Mouse (Mus musculus) midbrain, embryonic 11.5 days (tissue): Measurements from ENCODE around the gene Gnmt. TPM values are rescaled to one million over a fixed set of nuclear protein-coding genes. Genes with fewer than 3 reads are reported as not detected.
"Not testable (repeated sequence)": the region's sequence is repeated elsewhere in the genome, so short reads cannot be mapped to it uniquely, and the experiment has no call there.

ENCODE experiments used
- ATAC-seq: fragments of 200-750 bp; cut with Nextera tagmentation; 2 replicates; pipeline ENCODE4 v1.8.0; 2017; ENCODE audit warnings: moderate TSS enrichment, moderate library complexity; ENCODE audit not compliant: low FRiP score
- DNase-seq: peaks from one replicate; pipeline ENCODE4 v3.0.0; 2015; ENCODE audit warnings: low spot score; ENCODE audit errors: missing footprints
- H3K27ac ChIP-seq: fragments of 300-500 bp; sonication (generic); 2 replicates; pipeline ENCODE4 v1.5.1; 2014; ENCODE audit warnings: low read depth, low read length
- H3K27me3 ChIP-seq: fragments of 300-500 bp; sonication (generic); 2 replicates; pipeline ENCODE4 v1.6.1; 2014; ENCODE audit warnings: mild to moderate bottlenecking, low read length, moderate library complexity, mixed read lengths; ENCODE audit not compliant: control insufficient read depth, insufficient read depth
- H3K36me3 ChIP-seq: fragments of 300-500 bp; sonication (generic); 2 replicates; pipeline ENCODE4 v1.6.1; 2014; ENCODE audit warnings: mild to moderate bottlenecking, low read length, moderate library complexity, mixed read lengths; ENCODE audit not compliant: control insufficient read depth, insufficient read depth
- H3K4me1 ChIP-seq: fragments of 300-500 bp; sonication (generic); 2 replicates; pipeline ENCODE4 v1.6.1; 2014; ENCODE audit warnings: low read length; ENCODE audit not compliant: control insufficient read depth, insufficient read depth
- H3K4me2 ChIP-seq: fragments of 300-500 bp; sonication (generic); 2 replicates; pipeline ENCODE4 v1.6.1; 2014; ENCODE audit warnings: mild to moderate bottlenecking, moderate library complexity
- H3K4me3 ChIP-seq: fragments of 300-500 bp; sonication (generic); 2 replicates; pipeline ENCODE4 v1.5.1; 2014; ENCODE audit warnings: low read depth, low read length
- H3K9ac ChIP-seq: fragments of 300-500 bp; sonication (generic); 2 replicates; pipeline ENCODE4 v1.6.1; 2014; ENCODE audit warnings: low read length
- H3K9me3 ChIP-seq: fragments of 300-500 bp; sonication (generic); 2 replicates; pipeline ENCODE4 v1.6.1; 2016; ENCODE audit warnings: low read length; ENCODE audit not compliant: control insufficient read depth
- WGBS: fragments of 180-500 bp; shearing (Covaris S2); extraction: QIAGEN DNeasy Blood & Tissue Kit; methylation state at CpG from one replicate; pipeline ENCODE4 v1.1.7; 2014; 5-methylcytosine and 5-hydroxymethylcytosine counted together
- polyA plus RNA-seq: library from polyadenylated mRNA; unstranded; fragments of >200 nt; fragmentation: Nextera tagmentation; extraction: Ambion mirVana; gene quantifications from 2 replicates; pipeline ENCODE4 v1.2.1, GENCODE M21; 2014

Gnmt gene
- polyA plus RNA-seq, 1 experiment from 2014 or later, result 0.82 TPM

DNA sequence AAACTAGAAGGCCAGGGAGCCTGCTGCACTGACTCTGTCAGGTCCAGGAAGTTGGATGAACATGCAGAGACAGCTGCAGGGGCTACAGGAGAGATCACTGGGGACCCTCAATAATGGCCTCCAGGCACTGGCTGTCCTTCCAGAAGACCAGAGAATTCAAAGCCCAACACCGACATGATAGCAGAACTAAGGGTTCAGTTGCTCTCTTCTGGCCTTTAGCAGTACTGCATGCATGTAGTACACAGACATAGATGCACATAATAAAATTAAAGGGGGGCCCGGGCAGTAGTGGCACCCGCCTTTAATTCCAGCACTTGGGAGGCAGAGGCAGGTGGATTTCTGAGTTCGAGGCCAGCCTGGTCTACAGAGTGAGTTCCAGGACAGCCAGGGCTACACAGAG, 42.1 kb upstream of the Gnmt start:
- peaks cover 12% of the 10 kb centered on the region for H3K4me1 ChIP-seq
- H3K9me3 ChIP-seq, result no peaks in the 10 kb centered on the region
- H3K36me3 ChIP-seq, result peaks cover 10% of the 10 kb centered on the region
- 76% methylated on average over 4 of the region's 4 CpGs for WGBS
- no peak overlapping the region for H3K4me3 ChIP-seq
- no peak overlapping the region for H3K9ac ChIP-seq
- ATAC-seq (no peak), DNase-seq (no peak)
- no peak overlapping the region for H3K4me2 ChIP-seq
- H3K27me3 ChIP-seq, result no peaks in the 10 kb centered on the region
- no peak overlapping the region for H3K27ac ChIP-seq

DNA sequence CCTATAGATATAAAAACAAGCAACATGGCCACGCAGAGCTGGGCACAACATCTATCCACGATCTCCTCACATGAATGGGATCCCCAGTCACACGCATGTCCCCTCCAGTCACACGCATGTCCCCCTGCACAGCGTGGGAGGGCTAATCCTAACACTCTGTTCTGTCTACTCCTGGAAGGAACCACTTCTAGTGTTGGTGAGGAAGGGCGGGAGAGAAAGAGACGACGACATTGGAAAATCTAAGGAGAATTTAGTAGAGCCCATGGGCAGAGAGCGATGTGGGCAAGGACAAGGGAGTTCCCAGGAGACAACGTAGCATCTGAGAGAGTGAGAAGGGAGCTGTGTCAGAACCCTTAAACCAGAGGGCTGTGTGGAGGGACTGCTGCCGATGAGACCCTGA, 41.6 kb upstream of the Gnmt start:
- H3K4me3 ChIP-seq, result no peak overlapping the region
- DNase-seq (peak; percentile 57), ATAC-seq (no peak)
- H3K36me3 ChIP-seq, result peaks cover 6% of the 10 kb centered on the region; the same call in 1 of the 2 replicates
- H3K9ac ChIP-seq, result no peak overlapping the region
- no peak overlapping the region for H3K4me2 ChIP-seq
- H3K27me3 ChIP-seq, result no peaks in the 10 kb centered on the region
- H3K9me3 ChIP-seq, result no peaks in the 10 kb centered on the region
- no peak overlapping the region for H3K27ac ChIP-seq
- 93% methylated on average over 11 of the region's 11 CpGs for WGBS
- peaks cover 12% of the 10 kb centered on the region for H3K4me1 ChIP-seq

DNA sequence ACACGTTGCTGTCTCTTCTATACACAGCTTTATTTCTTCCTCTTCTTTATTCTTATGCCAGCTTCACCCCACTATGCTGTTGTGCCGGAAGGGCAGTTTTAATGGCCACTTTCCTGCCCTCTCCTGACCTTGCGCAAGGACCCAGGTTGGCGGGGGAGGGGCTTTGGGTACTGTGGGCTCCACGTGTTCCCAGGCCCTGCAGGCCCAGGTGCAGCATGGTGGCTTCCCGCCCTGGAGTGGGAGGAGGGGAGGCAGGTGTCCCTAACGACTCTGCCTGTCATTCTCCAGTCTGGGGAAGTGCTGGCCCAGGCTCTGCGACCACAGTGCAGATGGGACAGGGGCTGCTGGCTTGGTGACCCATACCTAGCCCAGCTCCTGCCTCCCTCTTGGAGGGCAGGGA, 38.9 kb upstream of the Gnmt start:
- H3K4me2 ChIP-seq, result no peak overlapping the region
- H3K4me3 ChIP-seq, result no peak overlapping the region
- no peaks in the 10 kb centered on the region for H3K27me3 ChIP-seq
- no peak for DNase-seq
- H3K36me3 ChIP-seq, result no peaks in the 10 kb centered on the region
- no peak for ATAC-seq
- H3K9me3 ChIP-seq, result no peaks in the 10 kb centered on the region
- WGBS, result 58% methylated on average over 8 of the region's 8 CpGs
- no peak overlapping the region for H3K27ac ChIP-seq
- H3K4me1 ChIP-seq, result peaks cover 5% of the 10 kb centered on the region; the same call in 1 of the 2 replicates
- H3K9ac ChIP-seq, result no peak overlapping the region; the same call in 1 of the 2 replicates

DNA sequence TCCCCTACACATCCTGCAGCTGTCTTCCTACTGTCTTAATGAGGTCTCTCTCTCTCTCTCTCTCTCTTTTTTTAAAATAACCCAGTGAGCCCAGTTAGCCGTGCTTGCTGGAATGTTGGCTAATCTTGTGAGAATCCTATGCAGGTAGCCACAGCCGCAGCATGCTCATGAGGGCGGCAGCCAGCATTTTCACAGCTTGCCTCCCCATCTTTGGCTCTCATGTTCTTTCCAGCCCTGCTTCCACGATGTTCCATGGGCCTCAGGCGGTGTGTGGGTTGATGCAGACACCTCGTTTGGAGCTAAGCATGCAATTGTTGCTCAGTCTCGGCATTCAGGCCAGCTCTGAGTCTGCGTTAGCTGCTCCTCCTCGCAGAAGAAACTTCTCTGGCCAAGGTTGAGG, 35.9 kb upstream of the Gnmt start:
- 70% methylated on average over 8 of the region's 9 CpGs for WGBS
- DNase-seq, result peak; percentile 41
- not testable (repeated sequence) for ATAC-seq, H3K4me1 ChIP-seq, H3K36me3 ChIP-seq, H3K27me3 ChIP-seq, H3K9me3 ChIP-seq, H3K4me2 ChIP-seq, H3K27ac ChIP-seq, H3K9ac ChIP-seq, H3K4me3 ChIP-seq

DNA sequence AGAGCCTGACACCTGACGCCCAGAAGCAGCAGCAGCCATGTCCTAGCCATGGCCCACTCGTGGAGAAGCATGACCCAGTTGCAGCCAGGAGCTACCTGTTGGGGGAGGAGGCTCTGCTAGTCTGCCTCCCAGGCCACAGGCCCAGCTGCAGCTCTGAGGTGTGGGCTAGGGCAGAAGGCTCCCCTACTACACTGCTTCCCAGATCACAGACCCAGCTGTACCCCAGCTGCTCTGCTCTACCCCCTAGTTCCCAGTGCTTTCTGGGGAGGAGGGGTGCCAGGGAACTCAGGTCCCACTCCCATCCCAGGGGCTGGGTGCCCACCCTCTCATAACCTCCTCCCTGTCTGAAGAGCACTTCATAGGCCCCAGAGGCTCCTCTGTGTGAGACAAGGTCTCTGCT, 34.6 kb upstream of the Gnmt start, which contains the start of gene Ptcra:
Gene Ptcra (minus strand): TSS at position 169 of the 400 bp plus-strand sequence.
- WGBS, result 49% methylated on average over 2 of the region's 2 CpGs
- H3K4me1 ChIP-seq, result no peaks in the 10 kb centered on the region
- no peaks in the 10 kb centered on the region for H3K9me3 ChIP-seq
- H3K4me3 ChIP-seq, result no peak within 1 kb of the TSS
- H3K27ac ChIP-seq, result no peak within 1 kb of the TSS
- H3K9ac ChIP-seq, result no peak within 1 kb of the TSS
- ATAC-seq (no peak), DNase-seq (peak; percentile 66)
- H3K27me3 ChIP-seq, result no peaks in the 10 kb centered on the region
- no peaks in the 10 kb centered on the region for H3K36me3 ChIP-seq
- H3K4me2 ChIP-seq, result no peak within 1 kb of the TSS

DNA sequence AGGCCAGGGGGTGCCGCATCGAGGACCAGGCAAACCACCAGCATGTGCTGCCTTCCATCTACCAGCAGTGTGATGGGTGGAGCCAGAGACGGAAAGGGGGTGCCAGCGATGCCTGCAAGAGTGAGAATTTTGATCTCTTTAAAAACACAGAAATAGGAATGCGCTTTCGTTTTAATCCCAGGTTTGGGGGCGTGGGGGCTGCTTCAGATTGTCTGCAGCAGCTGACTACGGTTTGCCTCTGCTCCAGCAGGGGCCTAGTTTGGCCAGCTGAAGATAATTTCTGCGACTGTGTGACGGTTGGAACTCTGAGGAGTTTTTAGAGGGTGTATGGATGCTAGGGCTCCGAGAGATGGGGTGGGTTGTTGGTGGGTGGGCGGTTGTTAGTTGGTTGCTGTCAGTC, 29.8 kb upstream of the Gnmt start:
- no peak overlapping the region for H3K4me2 ChIP-seq
- no peaks in the 10 kb centered on the region for H3K36me3 ChIP-seq
- no peaks in the 10 kb centered on the region for H3K4me1 ChIP-seq
- WGBS, result 81% methylated on average over 12 of the region's 12 CpGs
- no peak overlapping the region for H3K4me3 ChIP-seq
- H3K9ac ChIP-seq, result no peak overlapping the region
- no peaks in the 10 kb centered on the region for H3K27me3 ChIP-seq
- ATAC-seq (no peak), DNase-seq (no peak)
- no peak overlapping the region for H3K27ac ChIP-seq
- no peaks in the 10 kb centered on the region for H3K9me3 ChIP-seq

DNA sequence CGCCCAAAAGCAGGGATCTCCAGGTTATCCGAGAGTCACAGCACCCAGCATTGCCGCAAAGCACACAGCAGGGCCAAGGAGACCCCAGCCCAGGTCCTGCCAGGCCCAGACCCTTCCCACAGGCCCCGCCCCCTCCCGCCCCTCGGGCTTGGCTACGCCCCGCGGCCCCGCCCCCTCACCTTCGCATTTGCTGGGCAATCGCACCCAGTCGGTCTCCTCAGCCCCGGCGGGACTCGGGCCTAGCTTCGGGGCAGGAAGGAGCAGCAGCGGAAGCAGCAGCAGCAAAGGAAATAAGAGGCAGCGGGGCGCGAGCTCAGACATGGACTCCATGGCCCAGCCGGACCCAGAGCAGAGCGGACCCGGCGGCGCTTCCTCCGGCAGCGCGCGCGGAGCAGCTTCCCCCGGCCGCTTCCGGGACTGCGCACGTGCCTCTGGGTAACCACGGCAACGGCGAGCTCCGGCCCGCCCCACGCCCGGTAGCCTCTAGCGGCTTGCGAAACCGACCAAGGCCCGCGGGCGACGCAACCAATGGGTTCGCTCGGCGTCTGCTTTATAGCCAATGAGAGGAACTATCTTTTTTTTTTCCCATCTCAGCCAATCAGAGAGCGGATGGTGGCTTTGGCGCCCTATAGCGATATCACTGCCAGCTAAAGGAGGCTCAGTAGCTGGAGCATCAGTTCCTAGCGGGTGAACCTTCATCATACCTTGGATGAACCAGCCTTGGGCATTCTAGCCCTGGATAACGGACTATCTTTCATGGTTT, 23.0 kb upstream of the Gnmt start, which contains the start of gene Cnpy3:
Gene Cnpy3 (minus strand): TSS at position 421 of the 763 bp plus-strand sequence.
- peak; percentile 99 for DNase-seq

DNA sequence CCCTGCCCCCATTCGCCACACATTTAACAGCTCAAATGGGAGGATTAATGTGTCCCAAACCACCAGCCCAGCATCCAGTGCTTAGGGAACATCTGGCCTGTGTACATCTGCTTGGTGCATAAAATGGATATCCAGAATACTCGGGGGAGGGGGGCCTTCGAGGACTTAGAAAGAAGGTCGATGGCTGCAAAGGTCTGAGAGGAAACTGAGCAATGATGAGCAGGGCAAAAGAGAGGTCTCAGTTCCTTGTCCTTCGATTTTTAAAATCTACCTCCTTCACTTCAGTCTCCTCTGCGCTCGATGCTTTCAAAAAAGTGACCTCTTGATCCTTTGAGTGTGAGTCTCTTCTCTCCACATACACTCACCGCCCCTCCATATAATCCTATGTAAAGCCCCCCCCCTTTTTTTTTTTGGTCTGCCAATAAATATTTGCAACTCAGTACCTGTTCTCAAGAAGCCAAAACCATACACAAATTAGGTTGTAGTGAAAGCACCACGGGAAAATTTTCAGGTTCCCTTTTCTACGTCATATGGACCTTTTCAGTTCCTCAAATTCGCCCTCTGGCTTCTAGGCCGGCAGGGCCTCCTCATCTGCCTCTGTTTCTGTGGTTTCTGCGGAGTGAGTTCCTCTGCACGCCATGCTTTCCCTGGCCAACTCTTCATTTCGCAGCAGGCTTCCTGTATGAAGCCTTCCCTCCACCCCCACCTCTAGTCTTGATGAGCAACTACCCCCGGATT, 22.3 kb upstream of the Gnmt start:
- Histone ChIP-seq H3K27me3 (no peaks in the 10 kb centered on the region), H3K9me3 (no peaks in the 10 kb centered on the region), H3K36me3 (no peaks in the 10 kb centered on the region), H3K4me3 (peak overlapping the region; percentile 81), H3K9ac (peak overlapping the region; percentile 79), H3K4me2 (peak overlapping the region; percentile 79), H3K27ac (peak overlapping the region; percentile 73), H3K4me1 (peaks cover 10% of the 10 kb centered on the region)
- DNase-seq, result no peak
- no peak for ATAC-seq
- 26% methylated on average over 16 of the region's 16 CpGs for WGBS

More for the DNA sequence above, 23.0 kb upstream of the Gnmt start, which contains the start of gene Cnpy3:
- Histone ChIP-seq H3K4me2 (peak within 1 kb of the TSS; percentile 79), H3K27ac (peak within 1 kb of the TSS; percentile 73), H3K27me3 (no peaks in the 10 kb centered on the region), H3K4me1 (peaks cover 10% of the 10 kb centered on the region), H3K9ac (peak within 1 kb of the TSS; percentile 79), H3K9me3 (no peaks in the 10 kb centered on the region), H3K36me3 (no peaks in the 10 kb centered on the region), H3K4me3 (peak within 1 kb of the TSS; percentile 81)
- under 1% methylated on average over 55 of the region's 58 CpGs for WGBS
- ATAC-seq, result peak; percentile 99

DNA sequence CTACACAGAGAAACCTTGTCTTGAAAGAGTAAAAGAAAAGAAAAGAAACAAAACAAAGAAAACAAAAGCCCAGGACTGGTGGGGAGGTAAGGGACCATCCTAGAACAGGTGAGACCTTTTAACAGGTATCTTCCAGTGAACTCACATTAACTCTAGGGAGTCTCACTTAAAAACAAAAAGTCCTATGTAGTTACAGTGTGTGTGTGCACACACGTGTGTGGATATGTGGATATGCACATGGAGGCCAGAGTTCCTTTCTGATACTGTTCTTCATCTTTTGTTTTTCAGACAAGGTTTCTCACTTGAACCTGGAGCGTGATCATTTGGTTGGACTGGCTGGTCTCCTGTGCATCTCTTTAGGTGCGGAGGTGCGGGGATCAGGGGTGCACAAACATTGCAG, 21.6 kb upstream of the Gnmt start:
- ATAC-seq (no peak), DNase-seq (no peak)
- no peaks in the 10 kb centered on the region for H3K9me3 ChIP-seq
- peaks cover 10% of the 10 kb centered on the region for H3K4me1 ChIP-seq
- no peaks in the 10 kb centered on the region for H3K27me3 ChIP-seq
- no peak overlapping the region for H3K27ac ChIP-seq
- H3K9ac ChIP-seq, result peak overlapping the region; percentile 79
- WGBS, result 95% methylated on average over 4 of the region's 4 CpGs
- no peak overlapping the region; the same call in 1 of the 2 replicates for H3K4me3 ChIP-seq
- no peaks in the 10 kb centered on the region for H3K36me3 ChIP-seq
- H3K4me2 ChIP-seq, result peak overlapping the region; percentile 79
